Mouse (Mus musculus) ES-Bruce4 (cell line): ENCODE data around the gene Ltb. TPM values are rescaled to one million over a fixed set of nuclear protein-coding genes. Genes with fewer than 3 reads are reported as not detected.

Experiments used
- H3K27ac ChIP-seq: 2 replicates; pipeline ENCODE4 v1.5.1; 2012; ENCODE audit warnings: low read length, inconsistent platforms; ENCODE audit not compliant: insufficient read depth
- H3K27me3 ChIP-seq: 2 replicates; pipeline ENCODE4 v1.6.1; 2012; ENCODE audit warnings: mild to moderate bottlenecking, low read length, inconsistent platforms; ENCODE audit not compliant: control insufficient read depth, poor library complexity, insufficient read depth, severe bottlenecking
- H3K36me3 ChIP-seq: 2 replicates; pipeline ENCODE4 v1.6.1; 2012; ENCODE audit warnings: inconsistent platforms, mild to moderate bottlenecking, low read length, moderate library complexity; ENCODE audit not compliant: control insufficient read depth, poor library complexity, insufficient read depth, severe bottlenecking
- H3K4me1 ChIP-seq: one replicate; pipeline ENCODE4 v1.8.1; 2011; ENCODE audit warnings: low read length; ENCODE audit not compliant: control insufficient read depth, insufficient read depth
- H3K4me3 ChIP-seq: 2 replicates; pipeline ENCODE4 v1.5.1; 2011; ENCODE audit warnings: low read depth, mild to moderate bottlenecking, low read length
- H3K9ac ChIP-seq: 2 replicates; pipeline ENCODE4 v1.6.1; 2012; ENCODE audit warnings: low read depth, mild to moderate bottlenecking, inconsistent platforms; ENCODE audit not compliant: poor library complexity, severe bottlenecking
- H3K9me3 ChIP-seq: replicated peaks from 2 replicates; pipeline ENCODE4 v1.6.1; 2012; ENCODE audit warnings: mild to moderate bottlenecking, low read length, inconsistent platforms; ENCODE audit not compliant: control insufficient read depth, poor library complexity, insufficient read depth, severe bottlenecking
- CTCF ChIP-seq: IDR thresholded peaks from one replicate; pipeline ENCODE4 v1.8.1; 2011; ENCODE audit warnings: low read depth, low read length
- EP300 ChIP-seq: IDR thresholded peaks from 2 replicates; pipeline ENCODE4 v1.6.1; 2011; ENCODE audit warnings: low read depth, low read length; ENCODE audit not compliant: insufficient read depth
- POLR2A ChIP-seq: IDR thresholded peaks from one replicate; pipeline ENCODE4 v1.8.1; 2011; ENCODE audit warnings: low read length; ENCODE audit not compliant: insufficient read depth
- polyA plus RNA-seq: library from polyadenylated mRNA; stranded (reverse); fragments of >200 nt; gene quantifications from 2 replicates; pipeline ENCODE4 v1.2.4, GENCODE M21; 2011; ENCODE audit warnings: low read depth; ENCODE audit not compliant: missing spikeins, insufficient read depth, insufficient read length

The Ltb gene
- polyA plus RNA-seq, 1 experiment: 10.7 TPM

DNA sequence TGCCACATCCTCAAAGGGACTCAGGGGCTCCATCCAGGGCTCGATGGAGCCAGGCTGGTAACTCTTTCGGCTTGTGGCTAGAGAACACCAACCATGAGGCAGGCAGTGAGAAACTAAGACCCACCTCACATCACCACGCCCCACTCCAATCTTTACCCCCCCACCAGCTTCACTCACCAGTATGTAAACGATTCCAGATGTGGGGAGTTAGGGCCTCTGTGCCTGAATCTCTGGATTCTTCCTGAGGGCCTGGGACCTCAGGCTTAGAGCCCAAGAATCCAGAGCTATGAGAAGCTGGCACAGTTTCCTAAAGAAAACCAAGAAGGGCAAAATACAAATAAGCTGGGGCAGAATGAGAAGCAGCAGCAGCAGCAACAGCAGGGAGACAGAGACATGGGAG lies 40.3 kb upstream of the Ltb start:
- H3K9ac ChIP-seq: no peak overlapping the region
- no peak for TF ChIP-seq EP300
- no peak for TF ChIP-seq CTCF
- no peak for TF ChIP-seq POLR2A
- H3K27ac ChIP-seq: no peak overlapping the region
- H3K36me3 ChIP-seq: peaks cover 98% of the 10 kb centered on the region
- H3K4me1 ChIP-seq: no peaks in the 10 kb centered on the region
- no peaks in the 10 kb centered on the region for H3K9me3 ChIP-seq
- H3K27me3 ChIP-seq: no peaks in the 10 kb centered on the region
- no peak overlapping the region for H3K4me3 ChIP-seq

GRCm38 (mm10) chr17:35154616-35155015 lies 39.6 kb upstream of the Ltb start:
- H3K27me3 ChIP-seq: no peaks in the 10 kb centered on the region
- no peaks in the 10 kb centered on the region for H3K4me1 ChIP-seq
- no peak overlapping the region for H3K27ac ChIP-seq
- no peaks in the 10 kb centered on the region for H3K9me3 ChIP-seq
- H3K4me3 ChIP-seq: no peak overlapping the region
- peaks cover 98% of the 10 kb centered on the region for H3K36me3 ChIP-seq
- H3K9ac ChIP-seq: no peak overlapping the region
- TF ChIP-seq EP300: no peak
- TF ChIP-seq POLR2A: no peak
- TF ChIP-seq CTCF: no peak

- H3K9me3 ChIP-seq: no peaks in the 10 kb centered on the region
- peaks cover 98% of the 10 kb centered on the region for H3K36me3 ChIP-seq
- H3K4me1 ChIP-seq: no peaks in the 10 kb centered on the region
- TF ChIP-seq EP300 (no peak), POLR2A (no peak), CTCF (no peak)
- no peak overlapping the region for H3K27ac ChIP-seq
- H3K9ac ChIP-seq: no peak overlapping the region
- no peaks in the 10 kb centered on the region for H3K27me3 ChIP-seq
- H3K4me3 ChIP-seq: no peak overlapping the region
These were observed 38.8 kb upstream of the Ltb start for GRCm38 (mm10) chr17:35155451-35155850.

- no peak overlapping the region for H3K4me3 ChIP-seq
- no peaks in the 10 kb centered on the region for H3K27me3 ChIP-seq
- TF ChIP-seq CTCF (no peak), EP300 (no peak), POLR2A (no peak)
- no peaks in the 10 kb centered on the region for H3K4me1 ChIP-seq
- H3K27ac ChIP-seq: no peak overlapping the region
- peaks cover 99% of the 10 kb centered on the region for H3K36me3 ChIP-seq
- no peaks in the 10 kb centered on the region for H3K9me3 ChIP-seq
- no peak overlapping the region for H3K9ac ChIP-seq
These were observed 37.6 kb upstream of the Ltb start for GRCm38 (mm10) chr17:35156461-35157200.

- no peaks in the 10 kb centered on the region for H3K4me1 ChIP-seq
- no peaks in the 10 kb centered on the region for H3K27me3 ChIP-seq
- no peak overlapping the region for H3K4me3 ChIP-seq
- peaks cover 100% of the 10 kb centered on the region for H3K36me3 ChIP-seq
- no peak overlapping the region for H3K27ac ChIP-seq
- TF ChIP-seq POLR2A: no peak
- TF ChIP-seq CTCF: no peak
- no peak for TF ChIP-seq EP300
- no peak overlapping the region for H3K9ac ChIP-seq
- no peaks in the 10 kb centered on the region for H3K9me3 ChIP-seq
These were observed 37.0 kb upstream of the Ltb start for GRCm38 (mm10) chr17:35157254-35157653.

DNA sequence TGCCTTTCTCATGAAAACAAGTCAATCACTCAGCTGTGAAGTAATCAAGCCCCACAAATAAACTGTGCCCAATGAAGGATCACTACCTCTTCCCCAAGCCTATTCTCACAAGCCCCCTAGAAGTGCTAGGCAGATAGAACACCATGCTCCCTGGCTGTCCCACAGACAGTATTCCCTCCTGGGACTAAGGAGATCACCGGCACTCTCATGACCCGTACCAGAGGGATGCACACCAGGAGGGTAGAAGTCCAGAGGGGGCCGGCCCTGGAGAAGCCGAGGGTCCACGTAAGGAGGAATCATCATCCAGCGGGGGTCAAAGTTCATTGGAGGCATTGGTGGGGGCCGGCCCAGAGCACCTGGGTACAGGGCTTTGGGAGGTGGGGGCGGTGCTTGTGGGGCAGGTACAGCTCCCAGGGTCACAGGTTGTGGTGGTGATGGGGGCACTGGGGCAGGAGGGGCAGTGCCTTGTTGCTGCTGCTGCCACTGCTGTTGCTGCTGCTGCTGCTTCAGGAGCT lies 36.5 kb upstream of the Ltb start:
- no peak overlapping the region for H3K4me3 ChIP-seq
- no peak overlapping the region for H3K27ac ChIP-seq
- TF ChIP-seq POLR2A: no peak
- no peak for TF ChIP-seq EP300
- no peak for TF ChIP-seq CTCF
- peaks cover 99% of the 10 kb centered on the region for H3K36me3 ChIP-seq
- H3K9me3 ChIP-seq: no peaks in the 10 kb centered on the region
- H3K9ac ChIP-seq: no peak overlapping the region
- no peaks in the 10 kb centered on the region for H3K4me1 ChIP-seq
- no peaks in the 10 kb centered on the region for H3K27me3 ChIP-seq
